Mouse (Mus musculus) bone marrow, adult 2 months (tissue): ENCODE measurements around the gene Use1. TPM values are rescaled to one million over a fixed set of nuclear protein-coding genes. Genes with fewer than 3 reads are reported as not detected.
"Not testable (repeated sequence)": the region's sequence is repeated elsewhere in the genome, so short reads cannot be mapped to it uniquely, and the experiment has no call there.

Source experiments
- H3K27ac ChIP-seq: fragments of 200-500 bp; 2 replicates; pipeline ENCODE4 v1.5.1; 2012; ENCODE audit warnings: low read depth, mild to moderate bottlenecking, control low read depth, inconsistent platforms, low read length; ENCODE audit not compliant: control insufficient read depth, poor library complexity, insufficient read depth
- H3K4me1 ChIP-seq: fragments of 200-500 bp; 2 replicates; pipeline ENCODE4 v1.6.1; 2011; ENCODE audit warnings: low read length; ENCODE audit not compliant: control insufficient read depth, insufficient read depth
- H3K4me3 ChIP-seq: fragments of 200-500 bp; replicated peaks from 2 replicates; pipeline ENCODE3; 2011; ENCODE audit warnings: mild to moderate bottlenecking, low read depth, low read length, control low read depth; ENCODE audit not compliant: control insufficient read depth
- CTCF ChIP-seq: fragments of 200-500 bp; IDR thresholded peaks from 2 replicates; pipeline ENCODE4 v1.5.1; 2011; ENCODE audit warnings: low read length, control low read depth; ENCODE audit not compliant: control insufficient read depth, insufficient read depth
- POLR2A ChIP-seq: fragments of 200-500 bp; IDR thresholded peaks from 2 replicates; pipeline ENCODE4 v1.6.1; 2011; ENCODE audit warnings: low read depth, mild to moderate bottlenecking, control low read depth, low read length, borderline replicate concordance; ENCODE audit not compliant: control insufficient read depth
- WGBS: fragments of 180-500 bp; shearing (Covaris S2); methylation state at CpG from one replicate; pipeline ENCODE4 v1.1.7; 2018; 5-methylcytosine and 5-hydroxymethylcytosine counted together
- polyA plus RNA-seq: library from polyadenylated mRNA; stranded (reverse); fragments of >200 nt; gene quantifications from 2 replicates; pipeline ENCODE4 v1.2.4, GENCODE M21; 2011; ENCODE audit warnings: low replicate concordance; ENCODE audit not compliant: missing spikeins, insufficient read depth, insufficient read length

Use1 gene
- polyA plus RNA-seq = 75.6 and 139 TPM in 2 replicates

DNA sequence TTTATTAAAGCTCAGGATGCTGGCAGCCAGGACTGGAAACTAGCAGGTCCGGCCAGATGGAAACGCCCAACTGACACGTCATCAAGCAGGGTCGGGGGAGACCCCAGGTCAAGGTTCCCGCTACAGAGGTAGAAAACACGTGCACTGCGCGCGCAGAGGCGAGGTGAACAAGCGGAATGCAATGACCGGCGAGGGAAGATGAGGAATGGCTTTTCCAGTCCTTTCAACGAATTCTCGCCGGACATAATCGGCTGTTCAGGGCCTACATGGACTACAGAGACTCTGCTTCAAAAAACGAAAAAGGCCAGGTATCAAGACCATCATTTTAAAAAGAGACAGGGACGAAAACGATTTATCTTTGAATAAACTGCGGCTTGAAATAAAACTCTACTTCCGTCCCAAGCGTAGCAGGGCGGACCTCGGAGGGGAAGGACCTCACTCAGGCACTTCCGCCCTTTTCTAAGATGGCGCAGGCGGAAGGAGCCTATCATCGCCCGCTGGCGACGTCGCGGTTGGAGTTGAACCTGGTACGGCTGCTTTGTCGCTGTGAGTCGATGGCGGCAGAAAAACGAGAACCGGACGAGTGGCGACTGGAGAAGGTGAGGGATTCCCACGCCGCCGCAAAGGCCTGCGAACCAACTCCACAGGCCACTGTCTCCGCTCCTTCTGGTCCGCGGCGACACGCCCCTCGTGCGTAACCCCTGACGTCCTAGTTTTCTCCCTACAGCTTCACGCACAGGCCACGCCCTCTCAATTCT, at the start of gene Use1:
Gene Use1, plus strand, starts transcription at position 78 of the 758 bp plus-strand sequence.
- no peak for TF ChIP-seq CTCF
- peak; percentile 73; the same call in 1 of the 2 replicates for TF ChIP-seq POLR2A
- H3K27ac ChIP-seq = peak within 1 kb of the TSS; percentile 91
- H3K4me1 ChIP-seq = peaks cover 2% of the 10 kb centered on the region; the same call in 1 of the 2 replicates
- under 1% methylated on average over 56 of the region's 56 CpGs for WGBS
- peak within 1 kb of the TSS; percentile 80 for H3K4me3 ChIP-seq

DNA sequence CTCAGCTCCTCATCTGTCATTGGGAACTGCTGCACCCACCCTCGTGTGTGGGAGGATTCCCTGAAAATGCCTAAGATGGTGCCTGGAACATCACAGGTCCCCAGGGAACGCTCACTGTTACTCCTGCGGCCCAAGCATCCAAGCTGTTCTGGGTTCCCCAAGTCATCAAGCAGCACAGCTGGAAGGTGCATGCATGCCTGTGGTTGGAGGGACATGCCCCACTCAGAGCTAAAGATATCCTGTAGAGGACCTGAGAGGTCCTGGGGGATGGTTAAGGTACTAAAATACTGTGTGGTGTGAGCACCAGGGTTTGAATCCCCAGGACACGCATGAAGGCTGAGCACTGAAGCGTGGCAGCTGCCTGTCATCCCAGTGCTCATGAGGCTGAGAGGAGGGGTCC, 48.0 kb upstream of the Use1 start:
- WGBS = 90% methylated on average over 5 of the region's 5 CpGs
- not testable (repeated sequence) for H3K27ac ChIP-seq, H3K4me3 ChIP-seq, H3K4me1 ChIP-seq

DNA sequence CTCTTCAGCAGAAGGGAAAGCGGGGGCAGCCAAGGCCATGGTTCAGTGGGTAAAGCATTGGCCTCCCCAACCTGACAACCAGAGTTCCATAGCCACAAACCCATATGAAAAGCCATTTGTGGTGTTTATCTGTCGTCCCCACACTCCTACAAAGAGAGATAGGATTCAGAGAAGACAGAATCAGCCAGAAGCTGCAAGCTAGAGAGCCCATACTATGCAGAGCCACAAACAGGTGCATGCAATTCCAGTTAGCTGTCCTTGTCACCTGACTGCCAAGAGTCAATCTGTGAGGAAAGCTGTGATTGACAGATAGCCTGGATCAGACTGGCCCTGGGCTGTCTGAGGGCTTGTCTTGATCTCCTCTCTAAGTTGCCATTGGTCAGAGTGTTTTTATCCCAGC, 46.9 kb upstream of the Use1 start:
- not testable (repeated sequence) for H3K27ac ChIP-seq, H3K4me3 ChIP-seq, H3K4me1 ChIP-seq
- 61% methylated on average over 2 of the region's 2 CpGs for WGBS

DNA sequence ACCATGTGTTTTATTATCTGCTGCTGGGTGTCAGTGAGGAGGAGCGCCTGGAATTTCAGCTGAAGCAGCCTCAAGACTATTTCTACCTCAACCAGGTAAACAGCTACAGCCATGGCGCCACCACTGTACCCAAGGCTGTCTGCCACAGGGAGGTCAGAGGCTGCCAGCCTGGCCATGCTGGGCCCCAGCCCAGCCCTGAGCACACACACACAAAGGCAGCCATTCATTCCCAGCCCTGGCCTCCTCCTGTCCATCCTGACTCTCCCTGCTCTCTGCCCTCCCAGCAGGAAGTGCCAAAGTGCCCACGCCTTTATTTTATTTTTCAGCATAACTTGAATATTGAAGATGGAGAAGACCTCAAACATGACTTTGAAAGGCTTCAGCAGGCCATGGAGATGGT, 43.7 kb upstream of the Use1 start:
- 87% methylated on average over 3 of the region's 3 CpGs for WGBS
- no peaks in the 10 kb centered on the region for H3K4me1 ChIP-seq
- H3K4me3 ChIP-seq = no peak overlapping the region
- no peak overlapping the region for H3K27ac ChIP-seq
- no peak for TF ChIP-seq CTCF
- TF ChIP-seq POLR2A = no peak

DNA sequence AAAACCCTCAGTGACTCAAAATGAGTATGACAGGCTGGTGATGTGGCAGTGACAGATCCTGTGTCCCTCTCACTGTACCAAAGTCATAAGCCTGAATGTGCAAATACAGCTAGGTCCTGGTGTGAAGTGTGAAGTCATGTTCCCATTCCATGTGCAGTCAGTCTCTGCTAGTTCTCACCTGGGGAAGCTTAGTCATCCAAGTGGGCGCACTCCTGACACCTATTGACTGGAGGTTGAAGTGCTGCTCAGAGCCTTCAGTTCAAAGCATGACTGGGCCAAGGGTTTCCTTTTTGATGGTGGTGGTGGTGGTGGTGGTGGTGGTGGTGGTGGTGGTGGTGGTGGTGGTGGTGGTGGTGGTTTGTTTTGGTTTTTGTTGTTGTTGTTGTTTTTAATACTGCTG, 41.8 kb upstream of the Use1 start:
- WGBS = 76% methylated on average over 1 of the region's 1 CpGs
- TF ChIP-seq CTCF = peak; percentile 69
- TF ChIP-seq POLR2A = no peak
- H3K4me3 ChIP-seq = no peak overlapping the region
- H3K4me1 ChIP-seq = no peaks in the 10 kb centered on the region
- no peak overlapping the region for H3K27ac ChIP-seq

DNA sequence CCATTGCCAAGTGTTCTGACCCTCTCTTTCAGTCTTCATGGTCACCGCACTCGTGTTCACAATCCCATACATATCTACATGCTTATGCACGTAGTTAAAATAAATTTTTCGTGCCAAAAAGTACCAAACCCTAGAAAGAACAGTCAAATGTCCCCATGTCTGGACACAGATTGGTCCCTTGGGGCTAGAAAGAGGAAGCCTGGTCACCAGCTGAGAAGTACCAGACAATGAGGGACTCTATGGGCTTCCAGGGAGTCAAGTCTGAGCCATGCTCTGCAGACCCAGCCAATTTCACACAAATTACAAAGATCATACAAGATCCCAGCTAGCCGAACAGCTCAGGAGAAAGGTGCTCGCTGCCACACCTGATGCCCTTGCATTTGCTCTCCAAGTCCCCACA, 28.8 kb upstream of the Use1 start:
- not testable (repeated sequence) for H3K27ac ChIP-seq, H3K4me3 ChIP-seq, H3K4me1 ChIP-seq
- 90% methylated on average over 6 of the region's 6 CpGs for WGBS

DNA sequence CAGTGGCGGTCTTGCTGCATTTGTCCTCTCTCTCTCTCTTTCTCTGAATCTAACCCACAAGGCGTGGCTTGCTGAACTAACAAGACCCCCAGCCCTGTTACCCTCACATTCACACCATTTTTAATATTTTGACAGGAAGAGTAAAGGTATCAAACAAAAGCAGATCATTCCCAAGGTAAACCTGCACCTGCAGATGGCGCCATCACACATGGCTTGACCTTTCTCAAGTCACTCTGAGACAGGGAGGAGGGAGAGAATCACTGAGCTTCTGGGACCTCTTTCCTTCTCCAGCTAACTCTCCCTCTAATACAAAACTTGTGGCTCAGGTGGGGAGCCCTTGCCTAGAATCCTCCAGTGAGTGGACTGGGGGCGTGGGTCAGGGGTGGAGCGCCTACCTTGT, 26.0 kb upstream of the Use1 start:
- no peak overlapping the region for H3K4me3 ChIP-seq
- no peak overlapping the region for H3K27ac ChIP-seq
- 90% methylated on average over 5 of the region's 5 CpGs for WGBS
- TF ChIP-seq CTCF (peak; percentile 56; the same call in 1 of the 2 replicates), POLR2A (no peak)
- no peaks in the 10 kb centered on the region; the same call in 1 of the 2 replicates for H3K4me1 ChIP-seq

DNA sequence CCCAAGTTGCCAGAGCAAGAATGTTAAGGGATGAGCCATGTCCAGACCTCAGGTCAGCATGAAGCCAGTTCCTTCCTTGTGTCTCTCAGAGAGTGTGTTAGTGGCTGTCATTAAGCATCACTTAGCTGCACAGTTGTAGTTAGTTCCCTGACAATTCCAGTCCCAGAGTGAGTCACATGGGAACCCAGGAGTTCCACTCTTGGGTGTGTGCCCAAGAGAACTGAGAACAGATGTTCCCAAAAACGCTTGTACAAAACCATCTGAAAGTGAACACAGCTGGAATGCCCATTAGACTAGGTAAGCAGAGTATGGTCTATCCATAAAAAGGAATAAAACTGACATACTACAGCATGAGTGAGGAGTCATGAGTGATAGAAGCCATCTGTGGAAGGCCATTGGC, 20.1 kb upstream of the Use1 start:
- TF ChIP-seq CTCF (no peak), POLR2A (no peak)
- 77% methylated on average over 1 of the region's 1 CpGs for WGBS
- Histone ChIP-seq H3K4me3 (no peak overlapping the region), H3K4me1 (no peaks in the 10 kb centered on the region; the same call in 1 of the 2 replicates), H3K27ac (no peak overlapping the region)

DNA sequence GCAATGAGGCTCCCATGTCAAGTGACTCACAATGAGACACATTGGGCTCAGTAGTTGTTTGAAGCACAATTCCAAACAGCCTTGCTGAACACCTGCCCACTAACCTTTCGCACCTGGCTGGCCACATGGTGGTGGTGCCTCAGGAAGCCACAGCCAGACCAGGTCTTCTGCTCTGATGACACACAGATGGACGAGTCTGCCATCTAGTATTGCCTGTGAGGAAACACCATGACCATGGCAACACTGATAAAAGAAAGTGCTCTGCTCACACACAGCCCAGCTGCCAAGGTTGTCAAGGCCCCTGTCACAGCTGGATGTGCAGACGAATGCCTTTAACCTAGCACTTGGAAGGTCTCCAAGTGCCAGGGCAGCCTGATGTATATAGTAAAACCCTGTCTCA, 15.5 kb upstream of the Use1 start:
- TF ChIP-seq CTCF = no peak
- TF ChIP-seq POLR2A = no peak
- 68% methylated on average over 3 of the region's 3 CpGs for WGBS
- no peaks in the 10 kb centered on the region; the same call in 1 of the 2 replicates for H3K4me1 ChIP-seq
- H3K4me3 ChIP-seq = no peak overlapping the region
- H3K27ac ChIP-seq = no peak overlapping the region
